Mouse (Mus musculus) MEL (cell line): Measurements from ENCODE around the gene Snapc4. TPM values are rescaled to one million over a fixed set of nuclear protein-coding genes. Genes with fewer than 3 reads are reported as not detected.

Source experiments
- DNase-seq: peaks from one replicate; pipeline ENCODE4 v3.0.0; 2011; ENCODE audit warnings: low read depth, low spot score
- H3K27ac ChIP-seq: 2 replicates; pipeline ENCODE4 v1.5.1; 2012; ENCODE audit warnings: low read depth, mild to moderate bottlenecking, control low read depth, low read length, moderate library complexity; ENCODE audit not compliant: control insufficient read depth
- H3K27me3 ChIP-seq, 2 experiments: fragments of 150-350 bp in 1 of 2; sonication (generic) in 1 of 2; 2 replicates each; pipeline ENCODE4 v1.6.1; 2012; ENCODE audit warnings: low read length in 2 of 2, mild to moderate bottlenecking in 2 of 2, improper control_type of control experiment in 1 of 2, moderate library complexity in 1 of 2; ENCODE audit not compliant: insufficient read depth in 2 of 2, control insufficient read depth in 1 of 2
- H3K36me3 ChIP-seq, 2 experiments: 2 replicates each; pipeline ENCODE4 v1.6.1; 2012 to 2014; ENCODE audit warnings: low read length in 2 of 2, improper control_type of control experiment in 1 of 2, inconsistent platforms in 1 of 2, mild to moderate bottlenecking in 1 of 2; ENCODE audit not compliant: insufficient read depth in 2 of 2, control insufficient read depth in 1 of 2
- H3K4me1 ChIP-seq, 2 experiments: fragments of 150-350 bp in 1 of 2; sonication (generic) in 1 of 2; 2 replicates each; pipeline ENCODE4 v1.6.1; 2012; ENCODE audit warnings: low read length in 2 of 2, improper control_type of control experiment in 1 of 2, mild to moderate bottlenecking in 1 of 2; ENCODE audit not compliant: insufficient read depth in 2 of 2, control insufficient read depth in 1 of 2
- H3K4me3 ChIP-seq, 2 experiments: fragments of 150-350 bp in 1 of 2; sonication (generic) in 1 of 2; 2 replicates each; pipeline ENCODE4 v1.5.1; 2012; ENCODE audit warnings: low read depth in 2 of 2, low read length in 2 of 2, mild to moderate bottlenecking in 2 of 2, moderate library complexity in 2 of 2, control low read depth in 1 of 2, improper control_type of control experiment in 1 of 2; ENCODE audit not compliant: control insufficient read depth in 1 of 2, insufficient read depth in 1 of 2
- H3K79me2 ChIP-seq: 2 replicates; pipeline ENCODE4 v1.6.1; 2012; ENCODE audit warnings: mild to moderate bottlenecking, low read length, moderate library complexity; ENCODE audit not compliant: control insufficient read depth, poor library complexity, insufficient read depth
- H3K9ac ChIP-seq: 2 replicates; pipeline ENCODE4 v1.6.1; 2012; ENCODE audit warnings: low read depth, mild to moderate bottlenecking, control low read depth, low read length, moderate library complexity; ENCODE audit not compliant: control insufficient read depth, poor library complexity, severe bottlenecking
- H3K9me3 ChIP-seq: fragments of 150-350 bp; sonication (generic); replicated peaks from 2 replicates; pipeline ENCODE4 v1.6.1; 2012; ENCODE audit warnings: mild to moderate bottlenecking, low read length, improper control_type of control experiment, moderate library complexity; ENCODE audit not compliant: insufficient read depth
- CHD2 ChIP-seq: IDR thresholded peaks from 2 replicates; pipeline ENCODE4 v1.6.1; 2011; ENCODE audit warnings: low read length, improper control_type of control experiment
- CTCF ChIP-seq, 3 experiments: IDR thresholded peaks in 2 of 3; conservative IDR thresholded peaks in 1 of 3; 2 replicates each; pipeline ENCODE4 v1.5.1; 2011 to 2012; ENCODE audit warnings: low read length in 3 of 3, low read depth in 2 of 3, mild to moderate bottlenecking in 2 of 3, improper control_type of control experiment in 1 of 3, inconsistent platforms in 1 of 3, mixed read lengths in 1 of 3, moderate library complexity in 1 of 3; ENCODE audit not compliant: control insufficient read depth in 1 of 3, insufficient read depth in 1 of 3, poor library complexity in 1 of 3, severe bottlenecking in 1 of 3
- ELF1 ChIP-seq: IDR thresholded peaks from 2 replicates; pipeline ENCODE4 v1.6.1; 2014; ENCODE audit warnings: low read depth, mild to moderate bottlenecking, inconsistent platforms, low read length, improper control_type of control experiment, moderate library complexity
- GABPA ChIP-seq: IDR thresholded peaks from 2 replicates; pipeline ENCODE4 v1.6.1; 2012; ENCODE audit warnings: low read depth, mild to moderate bottlenecking, inconsistent platforms, low read length, improper control_type of control experiment, moderate library complexity
- HCFC1 ChIP-seq: IDR thresholded peaks from 2 replicates; pipeline ENCODE4 v1.6.1; 2012; ENCODE audit warnings: low read depth, mild to moderate bottlenecking, inconsistent platforms, low read length, improper control_type of control experiment, moderate library complexity
- MAFK ChIP-seq: IDR thresholded peaks from 2 replicates; pipeline ENCODE4 v1.6.1; 2011; ENCODE audit warnings: low read depth, mild to moderate bottlenecking, low read length, improper control_type of control experiment, borderline replicate concordance
- MAX ChIP-seq: IDR thresholded peaks from 2 replicates; pipeline ENCODE4 v1.6.1; 2011; ENCODE audit warnings: low read length, improper control_type of control experiment
- MAZ ChIP-seq: IDR thresholded peaks from 2 replicates; pipeline ENCODE4 v1.6.1; 2012; ENCODE audit warnings: low read depth, mild to moderate bottlenecking, inconsistent platforms, low read length, improper control_type of control experiment
- MYB ChIP-seq: IDR thresholded peaks from 2 replicates; pipeline ENCODE4 v1.6.1; 2011; ENCODE audit warnings: mild to moderate bottlenecking, low read depth, low read length, improper control_type of control experiment
- NRF1 ChIP-seq: IDR thresholded peaks from 2 replicates; pipeline ENCODE4 v1.6.1; 2014; ENCODE audit warnings: low read depth, mild to moderate bottlenecking, inconsistent platforms, low read length, improper control_type of control experiment, moderate library complexity; ENCODE audit not compliant: poor library complexity, insufficient read depth, severe bottlenecking
- POLR2AphosphoS5 ChIP-seq: IDR thresholded peaks from 2 replicates; pipeline ENCODE4 v1.6.1; 2012; ENCODE audit warnings: low read depth, borderline replicate concordance, mild to moderate bottlenecking, inconsistent platforms, low read length, moderate library complexity, mixed read lengths
- RAD21 ChIP-seq: IDR thresholded peaks from 2 replicates; pipeline ENCODE4 v1.6.1; 2011; ENCODE audit warnings: mild to moderate bottlenecking, low read depth, low read length, improper control_type of control experiment
- RCOR1 ChIP-seq: IDR thresholded peaks from 2 replicates; pipeline ENCODE4 v1.6.1; 2012; ENCODE audit warnings: low read depth, mild to moderate bottlenecking, inconsistent platforms, low read length, improper control_type of control experiment
- TBP ChIP-seq: IDR thresholded peaks from 2 replicates; pipeline ENCODE4 v1.8.0; 2011; ENCODE audit warnings: low read depth, low read length, improper control_type of control experiment
- TCF12 ChIP-seq: IDR thresholded peaks from 2 replicates; pipeline ENCODE4 v1.6.1; 2014; ENCODE audit warnings: low read depth, mild to moderate bottlenecking, inconsistent platforms, low read length, improper control_type of control experiment, moderate library complexity
- ZC3H11A ChIP-seq: IDR thresholded peaks from 2 replicates; pipeline ENCODE4 v1.6.1; 2012; ENCODE audit warnings: low read depth, mild to moderate bottlenecking, inconsistent platforms, low read length, improper control_type of control experiment
- ZKSCAN1 ChIP-seq: IDR thresholded peaks from 2 replicates; pipeline ENCODE4 v1.6.1; 2012; ENCODE audit warnings: low read depth, mild to moderate bottlenecking, inconsistent platforms, low read length, improper control_type of control experiment, moderate library complexity
- ZNF384 ChIP-seq: IDR thresholded peaks from 2 replicates; pipeline ENCODE4 v1.6.1; 2012; ENCODE audit warnings: low read depth, mild to moderate bottlenecking, inconsistent platforms, low read length, improper control_type of control experiment
- polyA plus RNA-seq, 2 experiments: library from polyadenylated mRNA; stranded (reverse) in 1 of 2; unstranded in 1 of 2; fragments of >175 nt in 1 of 2; fragments of >200 nt in 1 of 2; gene quantifications; 2 replicates each; pipeline versions ENCODE4 v1.2.1 to v1.2.4; 2012; ENCODE audit warnings: low replicate concordance in 2 of 2, low read depth in 1 of 2; ENCODE audit not compliant: insufficient read length in 2 of 2, insufficient read depth in 1 of 2, missing spikeins in 1 of 2
- total RNA-seq: library from RNA; depleted of rRNA; stranded (reverse); fragments of 300-350 nt; gene quantifications from 2 replicates; pipeline ENCODE4 v1.2.3, GENCODE M21; 2012

Gene Snapc4
- total and polyA plus RNA-seq, 3 experiments, result 49.3 to 57.6 TPM; not detected in 1

DNA sequence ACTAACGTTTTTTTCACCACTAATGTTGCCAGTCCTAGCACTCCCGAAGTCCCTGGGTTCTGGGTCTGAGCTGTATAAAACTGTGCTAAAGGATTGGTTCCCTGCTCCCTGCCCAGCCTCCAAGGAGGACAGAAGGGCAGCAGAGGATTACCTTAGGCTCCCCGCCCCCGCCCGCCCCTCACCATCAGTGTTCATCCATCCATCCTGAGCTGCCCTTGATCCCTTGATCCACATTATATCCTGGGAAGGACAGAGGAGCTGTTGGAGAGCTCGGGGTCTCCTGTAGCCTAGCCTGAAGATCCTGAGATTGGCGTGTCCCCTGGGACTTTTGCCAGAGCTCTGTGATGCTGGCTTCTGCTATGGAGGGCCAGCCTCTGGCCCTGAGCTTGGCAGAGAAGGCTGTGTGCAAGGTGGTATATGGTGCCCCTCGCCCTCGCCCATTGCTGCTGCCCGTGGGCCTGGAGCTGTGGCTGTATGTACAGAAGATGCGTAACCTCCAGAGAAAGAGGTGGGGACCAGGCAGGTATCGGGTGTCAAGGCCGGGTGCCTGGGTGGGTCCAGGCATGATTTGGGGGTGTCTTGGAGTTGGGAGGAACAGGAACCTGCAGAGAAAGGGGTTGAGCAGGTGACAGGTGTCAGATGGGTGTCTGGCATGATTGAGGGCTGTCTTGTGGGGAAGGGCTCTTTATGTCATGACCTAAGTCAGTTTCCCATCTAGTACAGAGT, 60.8 kb downstream of the Snapc4 start:
- Histone ChIP-seq H3K36me3 (no peaks in the 10 kb centered on the region), H3K9me3 (no peaks in the 10 kb centered on the region), H3K9ac (no peak overlapping the region), H3K27me3 (peaks cover 0 to 2% of the 10 kb centered on the region in 2 experiments; a peak in 2 of 4 replicates), H3K27ac (no peak overlapping the region), H3K4me3 (no peak overlapping the region), H3K4me1 (no peaks in the 10 kb centered on the region; a peak in 1 of 4 replicates), H3K79me2 (no peaks in the 10 kb centered on the region)
- TF ChIP-seq ZC3H11A (no peak), MYB (no peak), ZNF384 (no peak)
- no peak for DNase-seq

DNA sequence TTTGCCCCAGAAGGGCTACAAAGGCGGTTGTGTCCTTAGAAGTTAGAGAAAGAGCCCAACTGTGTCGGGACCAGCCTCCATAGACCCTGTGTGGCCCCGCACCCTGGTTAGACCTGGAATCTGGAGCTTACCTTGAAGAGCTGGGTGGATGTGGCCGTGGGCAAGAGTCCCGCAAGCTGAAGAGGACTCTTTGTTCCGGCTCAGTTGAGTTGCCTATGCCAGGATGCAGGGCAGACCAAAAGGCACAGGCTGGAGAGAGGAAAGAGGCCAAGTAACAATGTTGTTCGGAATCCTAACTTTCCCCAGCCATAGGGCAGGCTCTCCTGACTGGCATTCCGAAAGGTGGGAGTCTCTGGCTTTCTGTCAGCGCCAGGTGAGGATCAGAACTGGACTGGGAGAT, 61.3 kb downstream of the Snapc4 start:
- no peak overlapping the region for H3K9ac ChIP-seq
- H3K27me3 ChIP-seq, result peaks cover 0 to 2% of the 10 kb centered on the region in 2 experiments; a peak in 2 of 4 replicates
- H3K36me3 ChIP-seq, result no peaks in the 10 kb centered on the region
- H3K27ac ChIP-seq, result no peak overlapping the region
- no peak overlapping the region for H3K4me3 ChIP-seq
- H3K79me2 ChIP-seq, result no peaks in the 10 kb centered on the region
- no peaks in the 10 kb centered on the region; a peak in 1 of 4 replicates for H3K4me1 ChIP-seq
- no peak for DNase-seq
- TF ChIP-seq GABPA (no peak), ELF1 (no peak), CHD2 (no peak), HCFC1 (no peak), MAX (no peak), TCF12 (no peak), NRF1 (no peak), MAFK (no peak), CTCF (IDR thresholded peaks at IDR 0.05 in 2 of 3, conservative IDR thresholded peaks at IDR 0.05 in 1 of 3; ENCODE audit: control insufficient read depth in 1 of 3, insufficient read depth in 1 of 3, low read depth in 2 of 3, low read length in 3 of 3, poor library complexity in 1 of 3, severe bottlenecking in 1 of 3) (no peak), TBP (no peak), MAZ (no peak), ZKSCAN1 (no peak), RAD21 (no peak), RCOR1 (no peak), POLR2AphosphoS5 (no peak), ZC3H11A (no peak)
- H3K9me3 ChIP-seq, result no peaks in the 10 kb centered on the region
